Mouse (Mus musculus): ENCODE results near the gene Hoxc8. TPM values are rescaled to one million over a fixed set of nuclear protein-coding genes. Genes with fewer than 3 reads are reported as not detected.

Hoxc8 gene
- total and polyA plus RNA-seq, 3 experiments: 0.31 to 1.7 TPM; not detected in 1

DNA sequence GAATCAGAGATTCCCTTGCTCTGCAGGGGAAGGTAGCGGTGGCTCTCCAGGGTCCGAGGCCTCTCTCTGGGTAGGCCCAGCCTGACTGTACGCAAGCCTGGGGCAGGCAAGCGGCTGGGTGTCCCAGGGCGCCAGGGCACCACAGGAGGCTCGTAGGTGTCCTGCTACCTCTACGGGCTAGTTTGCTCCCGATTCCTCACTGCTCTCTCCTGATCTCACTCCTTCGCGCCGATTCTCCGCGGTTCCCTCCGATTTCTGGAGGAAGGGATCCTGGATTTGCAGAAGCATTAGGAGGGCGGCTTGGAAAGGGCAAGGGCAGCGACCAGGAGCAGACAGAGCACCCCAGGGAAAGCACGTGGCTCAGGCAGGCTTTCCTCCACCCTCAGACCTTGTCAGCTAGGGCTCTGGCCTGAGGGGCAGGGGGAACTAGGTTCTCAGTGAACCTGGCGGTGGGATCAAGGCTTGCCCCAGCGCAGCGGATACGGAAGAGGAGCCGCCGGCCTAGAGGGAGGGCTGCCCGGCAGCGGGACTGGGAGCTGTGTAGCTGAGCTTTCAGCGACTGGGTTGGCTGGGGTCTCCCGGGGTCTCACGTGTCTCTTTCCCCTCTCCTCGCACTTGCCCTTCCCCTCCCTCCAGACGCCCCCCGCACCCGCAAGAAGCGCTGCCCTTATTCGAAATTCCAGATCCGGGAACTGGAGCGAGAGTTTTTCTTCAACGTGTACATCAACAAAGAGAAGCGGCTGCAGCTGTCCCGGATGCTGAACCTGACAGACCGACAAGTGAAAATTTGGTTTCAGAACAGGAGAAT lies 34.4 kb upstream of the Hoxc8 start:
- Histone ChIP-seq H3K9me3 (replicated peaks; ENCODE audit: insufficient read depth, low read length) (no peaks in the 10 kb centered on the region), H3K27me3 (ENCODE audit: control insufficient read depth in 1 of 2, insufficient read depth in 2 of 2, low read length in 2 of 2) (peaks cover 32 to 54% of the 10 kb centered on the region in 2 experiments), H3K27ac (ENCODE audit: control insufficient read depth, low read depth, low read length) (no peak overlapping the region), H3K4me3 (ENCODE audit: control insufficient read depth in 1 of 2, insufficient read depth in 1 of 2, low read depth in 2 of 2, low read length in 2 of 2) (no peak overlapping the region), H3K9ac (ENCODE audit: control insufficient read depth, low read depth, low read length, poor library complexity, severe bottlenecking) (no peak overlapping the region), H3K79me2 (ENCODE audit: control insufficient read depth, insufficient read depth, low read length, poor library complexity) (no peaks in the 10 kb centered on the region), H3K4me1 (ENCODE audit: control insufficient read depth in 1 of 2, insufficient read depth in 2 of 2, low read length in 2 of 2) (no peaks in the 10 kb centered on the region), H3K36me3 (ENCODE audit: control insufficient read depth in 1 of 2, insufficient read depth in 2 of 2, low read length in 2 of 2) (no peaks in the 10 kb centered on the region)
- no peak for DNase-seq (ENCODE audit: low read depth, low spot score)
- no peak for TF ChIP-seq RAD21 (IDR thresholded peaks at IDR 0.05; ENCODE audit: low read depth, low read length)
- TF ChIP-seq UBTF (IDR thresholded peaks at IDR 0.05; ENCODE audit: borderline replicate concordance, insufficient read depth, low read depth, low read length): no peak
- no peak for TF ChIP-seq ZKSCAN1 (IDR thresholded peaks at IDR 0.05; ENCODE audit: low read depth, low read length)
- TF ChIP-seq MXI1 (IDR thresholded peaks at IDR 0.05; ENCODE audit: low read depth, low read length): no peak
- TF ChIP-seq RCOR1 (IDR thresholded peaks at IDR 0.05; ENCODE audit: low read depth, low read length): no peak
- no peak for TF ChIP-seq NRF1 (IDR thresholded peaks at IDR 0.05; ENCODE audit: insufficient read depth, low read depth, low read length, poor library complexity, severe bottlenecking)
- no peak for TF ChIP-seq HCFC1 (IDR thresholded peaks at IDR 0.05; ENCODE audit: low read depth, low read length)
- TF ChIP-seq MAX (IDR thresholded peaks at IDR 0.05; ENCODE audit: low read length): no peak

DNA sequence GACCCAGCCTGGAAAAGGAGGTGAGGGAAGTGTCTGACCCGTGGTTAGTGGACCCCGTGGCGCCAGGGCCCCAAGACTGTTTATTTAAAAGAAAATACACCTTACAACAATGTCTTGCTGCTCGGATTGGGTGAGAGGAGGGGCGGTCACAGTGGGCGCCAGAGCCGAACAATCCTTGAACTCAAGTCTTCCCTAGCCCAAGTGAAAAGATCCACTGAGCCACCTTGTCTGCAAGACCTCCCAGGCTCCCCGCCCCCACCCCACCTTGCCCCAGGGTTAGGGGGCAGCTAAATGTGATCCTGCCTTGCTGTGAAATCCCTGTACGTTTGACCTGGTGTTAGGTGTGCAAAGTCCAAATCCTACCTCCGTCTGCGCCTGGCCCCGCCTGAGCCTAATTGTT lies 33.5 kb upstream of the Hoxc8 start:
- no peak overlapping the region for H3K4me3 ChIP-seq (ENCODE audit: control insufficient read depth in 1 of 2, insufficient read depth in 1 of 2, low read depth in 2 of 2, low read length in 2 of 2)
- no peak overlapping the region for H3K27ac ChIP-seq (ENCODE audit: control insufficient read depth, low read depth, low read length)
- H3K9ac ChIP-seq (ENCODE audit: control insufficient read depth, low read depth, low read length, poor library complexity, severe bottlenecking): no peak overlapping the region
- H3K36me3 ChIP-seq (ENCODE audit: control insufficient read depth in 1 of 2, insufficient read depth in 2 of 2, low read length in 2 of 2): no peaks in the 10 kb centered on the region
- no peak for DNase-seq (ENCODE audit: low read depth, low spot score)
- H3K27me3 ChIP-seq (ENCODE audit: control insufficient read depth in 1 of 2, insufficient read depth in 2 of 2, low read length in 2 of 2): peaks cover 31 to 55% of the 10 kb centered on the region in 2 experiments
- TF ChIP-seq GATA1 (IDR thresholded peaks at IDR 0.05; ENCODE audit: low read depth, low read length): no peak
- TF ChIP-seq ELF1 (IDR thresholded peaks at IDR 0.05; ENCODE audit: low read depth, low read length): no peak
- TF ChIP-seq ETS1 (IDR thresholded peaks at IDR 0.05; ENCODE audit: low read depth, low read length): no peak
- no peak for TF ChIP-seq CHD1 (IDR thresholded peaks at IDR 0.05; ENCODE audit: low read depth, low read length)
- TF ChIP-seq GABPA (IDR thresholded peaks at IDR 0.05; ENCODE audit: low read depth, low read length): no peak
- TF ChIP-seq MYC (IDR thresholded peaks at IDR 0.05; ENCODE audit: low read depth, low read length): no peak
- TF ChIP-seq TBP (IDR thresholded peaks at IDR 0.05; ENCODE audit: low read depth, low read length): no peak
- no peak for TF ChIP-seq USF2 (IDR thresholded peaks at IDR 0.05; ENCODE audit: borderline replicate concordance in 1 of 2, insufficient read depth in 1 of 2, low read depth in 1 of 2, low read length in 2 of 2)
- no peak for TF ChIP-seq MYB (IDR thresholded peaks at IDR 0.05; ENCODE audit: low read depth, low read length)
- TF ChIP-seq POLR2A (IDR thresholded peaks at IDR 0.05; ENCODE audit: control insufficient read depth in 1 of 2, insufficient read depth in 1 of 2, low read depth in 1 of 2, low read length in 2 of 2, poor library complexity in 1 of 2): no peak
- TF ChIP-seq KAT2A (conservative IDR thresholded peaks at IDR 0.05; ENCODE audit: low read depth, low read length): no peak
- no peak for TF ChIP-seq TAL1 (IDR thresholded peaks at IDR 0.05; ENCODE audit: low read length)
- no peak for TF ChIP-seq ZC3H11A (IDR thresholded peaks at IDR 0.05; ENCODE audit: low read depth, low read length)
- no peak for TF ChIP-seq JUND (IDR thresholded peaks at IDR 0.05; ENCODE audit: low read depth, low read length)
- no peak for TF ChIP-seq ZKSCAN1 (IDR thresholded peaks at IDR 0.05; ENCODE audit: low read depth, low read length)
- TF ChIP-seq USF1 (IDR thresholded peaks at IDR 0.05; ENCODE audit: low read depth, low read length): no peak
- no peak for TF ChIP-seq MXI1 (IDR thresholded peaks at IDR 0.05; ENCODE audit: low read depth, low read length)
- no peaks in the 10 kb centered on the region for H3K79me2 ChIP-seq (ENCODE audit: control insufficient read depth, insufficient read depth, low read length, poor library complexity)
- H3K9me3 ChIP-seq (replicated peaks; ENCODE audit: insufficient read depth, low read length): no peaks in the 10 kb centered on the region
- no peaks in the 10 kb centered on the region for H3K4me1 ChIP-seq (ENCODE audit: control insufficient read depth in 1 of 2, insufficient read depth in 2 of 2, low read length in 2 of 2)
